Mouse (Mus musculus) liver, embryonic 18 days (tissue): ENCODE measurements around the gene Asb7. TPM values are rescaled to one million over a fixed set of nuclear protein-coding genes. Genes with fewer than 3 reads are reported as not detected.

Experiments used
- polyA plus RNA-seq: library from polyadenylated mRNA; depleted of rRNA; stranded (reverse); fragments of >200 nt; gene quantifications from 2 replicates; pipeline ENCODE4 v1.2.3, GENCODE M21; 2012; rRNA removed

Gene Asb7
- polyA plus RNA-seq: 2.4 and 3.2 TPM in 2 replicates

GRCm38 (mm10) chr7:66689294-66689619 lies at the start of gene Asb7:
TSS of gene Asb7 (minus strand) at chr7:66689596.

GRCm38 (mm10) chr7:66689620-66690360 lies 394 bp upstream of the Asb7 start, which contains the start of gene Lins1:
TSS of gene Lins1 (plus strand) at chr7:66689889.

Other genes starting within 250 kb of the Asb7 start
- 2.8 and 3.0 TPM in 2 replicates for gene Lins1, start 293 bp upstream of the Asb7 start, polyA plus RNA-seq
- gene Cers3, start 53.9 kb upstream of the Asb7 start, polyA plus RNA-seq: 0.02 TPM in 2 replicates
- 0.07 TPM in 2 replicates for gene Adamts17, start 150.1 kb upstream of the Asb7 start, polyA plus RNA-seq